Mouse (Mus musculus) E14TG2a.4 (cell line): ENCODE measurements at regions not wholly inside any gene's neighbourhood (a gene's known extent, or its start where the extent isn't known, plus 50 kb on each side); places are given as distances from the start of the nearest gene placed in this dataset.

ENCODE experiments used
- CTCF ChIP-seq: conservative IDR thresholded peaks from 2 replicates; pipeline ENCODE4 v1.5.1; 2014; ENCODE audit warnings: low read length
- NANOG ChIP-seq: IDR thresholded peaks from 2 replicates; pipeline ENCODE4 v1.6.1; 2014; ENCODE audit warnings: borderline replicate concordance, low read length, mixed read lengths
- POU5F1 ChIP-seq: IDR thresholded peaks from 2 replicates; pipeline ENCODE4 v1.6.1; 2014; ENCODE audit warnings: low read length, borderline replicate concordance

GRCm38 (mm10) chr4:137110276-137110675 lies 61.7 kb upstream of the Zbtb40 start:
- TF ChIP-seq CTCF (no peak), NANOG (no peak), POU5F1 (no peak)
